Mouse (Mus musculus): ENCODE measurements around the gene Trmt6.

GRCm38 (mm10) chr2:132856333-132856732 lies 40.5 kb upstream of the Trmt6 start:
- no peak for TF ChIP-seq CTCF (IDR thresholded peaks at IDR 0.05; ENCODE audit: low read depth, low read length)
- no peak for TF ChIP-seq POLR2A (IDR thresholded peaks at IDR 0.05; ENCODE audit: borderline replicate concordance, low read depth, low read length)
